Mouse (Mus musculus): ENCODE data around the gene Pdha1. TPM values are rescaled to one million over a fixed set of nuclear protein-coding genes. Genes with fewer than 3 reads are reported as not detected.

Pdha1 gene
- total RNA-seq, 2 experiments from 2014 or later, result 31.7 to 32.5 TPM

Other genes starting within 250 kb of the Pdha1 start
- 1.3 and 2.3 TPM in 2 replicates for gene Map3k15, start 150.0 kb downstream of the Pdha1 start, total RNA-seq (2015; ENCODE audit: low replicate concordance)
- gene Map3k15, start 150.0 kb downstream of the Pdha1 start, total RNA-seq (2017; ENCODE audit: low replicate concordance), result 2.0 and 3.3 TPM in 2 replicates

All from erythroblast, adult 5-6 weeks (primary cell).